Comparison of ENCODE assay signal across 8 mouse cellular contexts in genomic region chr10:79834769-79835398, GRCm38 (mm10). TPM values are rescaled to one million over a fixed set of nuclear protein-coding genes. Genes with fewer than 3 reads are reported as not detected.
DNase-seq lines count a peak whose midpoint lies in the region; ATAC-seq and TF ChIP-seq lines count a peak whose summit lies in the region.

No protein-coding gene starts in this region.

- H3K9ac ChIP-seq in heart, embryonic 14.5 days (ENCODE audit: low read length): no peak overlapping the region
- H3K9ac ChIP-seq in lung, embryonic 15.5 days: no peak overlapping the region

- H3K27ac ChIP-seq in heart, embryonic 14.5 days (replicated peaks in 1 of 2; ENCODE audit: control insufficient read depth in 1 of 2, insufficient read depth in 1 of 2, low read depth in 2 of 2, low read length in 2 of 2): no peak overlapping the region
- H3K27ac ChIP-seq in lung, embryonic 15.5 days: no peak overlapping the region
- H3K27ac ChIP-seq in olfactory bulb, adult 2 months (ENCODE audit: insufficient read depth, low read depth, low read length): no peak overlapping the region

- H3K4me1 ChIP-seq in heart, embryonic 14.5 days (ENCODE audit: control insufficient read depth in 2 of 2, insufficient read depth in 2 of 2, low read length in 2 of 2): peaks cover 0 to 7% of the 10 kb centered on the region in 2 experiments; a peak in 1 of 4 replicates
- peaks cover 4% of the 10 kb centered on the region for H3K4me1 ChIP-seq in lung, embryonic 15.5 days
- H3K4me1 ChIP-seq in olfactory bulb, adult 2 months (ENCODE audit: control insufficient read depth, insufficient read depth, low read length): peaks cover 2% of the 10 kb centered on the region; the same call in 1 of the 2 replicates

- TF ChIP-seq CTCF in olfactory bulb, adult 2 months (IDR thresholded peaks at IDR 0.05; ENCODE audit: insufficient read depth, low read depth, low read length): peak; percentile 92

- H3K4me2 ChIP-seq in heart, embryonic 14.5 days (ENCODE audit: low read length): peak overlapping the region; percentile 46
- no peak overlapping the region for H3K4me2 ChIP-seq in lung, embryonic 15.5 days

- no peaks in the 10 kb centered on the region for H3K9me3 ChIP-seq in heart, embryonic 14.5 days (ENCODE audit: control insufficient read depth, low read length)
- no peaks in the 10 kb centered on the region for H3K9me3 ChIP-seq in lung, embryonic 15.5 days

- DNase-seq in CD8-positive naive resting alpha-beta T cell, adult 2 months (ENCODE audit: low read depth in 2 of 2, low spot score in 2 of 2): peak; percentile 65 to 76
- DNase-seq in adrenal gland, adult 18-20 months (ENCODE audit: low spot score in 2 of 2): peak; percentile 82 to 85
- DNase-seq in embryo, embryonic 11 days: peak; percentile 85
- DNase-seq in kidney, postnatal 10 days: peak; percentile 90
- peak; percentile 79 for DNase-seq in urinary bladder, postnatal 14 days (ENCODE audit: low spot score)

- no peak overlapping the region for H3K4me3 ChIP-seq in heart, embryonic 14.5 days (ENCODE audit: control insufficient read depth in 1 of 2, insufficient read depth in 1 of 2, low read depth in 1 of 2, low read length in 2 of 2)
- no peak overlapping the region for H3K4me3 ChIP-seq in lung, embryonic 15.5 days
- H3K4me3 ChIP-seq in olfactory bulb, adult 2 months (ENCODE audit: insufficient read depth, low read depth, low read length): no peak overlapping the region

- 0 out of 2 replicates have a peak, but pooled peaks have one; percentile 16 for ATAC-seq in heart, embryonic 14.5 days (ENCODE audit: insufficient number of reproducible peaks, insufficient read depth, low FRiP score, low read depth)
- peak; percentile 66; the same call in 1 of the 2 replicates for ATAC-seq in lung, embryonic 15.5 days (ENCODE audit: borderline replicate concordance, extremely low read depth, low FRiP score, low TSS enrichment)

- no peak for TF ChIP-seq POLR2A in olfactory bulb, adult 2 months (IDR thresholded peaks at IDR 0.05; ENCODE audit: insufficient read depth, low read depth, low read length)

- WGBS in heart, embryonic 14.5 days: 12% methylated on average over 9 of the region's 9 CpGs
- WGBS in lung, embryonic 15.5 days: 20% methylated on average over 9 of the region's 9 CpGs
- 19% methylated on average over 9 of the region's 9 CpGs for WGBS in olfactory bulb, adult 2 months

- no peaks in the 10 kb centered on the region for H3K27me3 ChIP-seq in heart, embryonic 14.5 days (ENCODE audit: control insufficient read depth, insufficient read depth, low read length)
- H3K27me3 ChIP-seq in lung, embryonic 15.5 days: no peaks in the 10 kb centered on the region

- H3K36me3 ChIP-seq in heart, embryonic 14.5 days (ENCODE audit: control insufficient read depth, insufficient read depth, low read length): no peaks in the 10 kb centered on the region
- H3K36me3 ChIP-seq in lung, embryonic 15.5 days: no peaks in the 10 kb centered on the region

RNA-seq across cellular contexts. Expression of gene Misp, which starts 14.1 kb away (rescaled TPM):
- under 1 TPM; 0.60 to 0.74 TPM for total RNA-seq in adrenal gland, adult 18-20 months (2021)
- 0.61 and 1.5 TPM in 2 replicates for polyA plus RNA-seq in heart, embryonic 14.5 days (2014; fragmentation: Nextera tagmentation; extraction: Ambion mirVana)
- polyA plus RNA-seq in lung, embryonic 15.5 days (2015; fragmentation: Nextera tagmentation; extraction: Ambion mirVana): 7.7 and 10.2 TPM in 2 replicates
- polyA plus RNA-seq in olfactory bulb, adult 2 months (2012; ENCODE audit: insufficient read depth, insufficient read length, low replicate concordance, missing spikeins): not detected in 2 replicates

RNA-seq across cellular contexts. Expression of gene Ptbp1, which starts 19.3 kb away (rescaled TPM):
- 100 to 1,000 TPM; 301 to 357 TPM for total RNA-seq in adrenal gland, adult 18-20 months (2021)
- 62.7 and 78.9 TPM in 2 replicates for polyA plus RNA-seq in heart, embryonic 14.5 days (2014; fragmentation: Nextera tagmentation; extraction: Ambion mirVana)
- 367 and 368 TPM in 2 replicates for polyA plus RNA-seq in lung, embryonic 15.5 days (2015; fragmentation: Nextera tagmentation; extraction: Ambion mirVana)
- 555 TPM in 1 of 2 replicates, not detected in the other for polyA plus RNA-seq in olfactory bulb, adult 2 months (2012; ENCODE audit: insufficient read depth, insufficient read length, low replicate concordance, missing spikeins)

RNA-seq across cellular contexts. Expression of gene Prtn3, which starts 39.4 kb away (rescaled TPM):
- 1 to 10 TPM in 1 of 2 experiments, not detected in 1; 1.1 TPM for total RNA-seq in adrenal gland, adult 18-20 months (2021)
- polyA plus RNA-seq in heart, embryonic 14.5 days (2014; fragmentation: Nextera tagmentation; extraction: Ambion mirVana): 1.4 and 2.0 TPM in 2 replicates
- 3.7 and 3.8 TPM in 2 replicates for polyA plus RNA-seq in lung, embryonic 15.5 days (2015; fragmentation: Nextera tagmentation; extraction: Ambion mirVana)
- polyA plus RNA-seq in olfactory bulb, adult 2 months (2012; ENCODE audit: insufficient read depth, insufficient read length, low replicate concordance, missing spikeins): not detected in 2 replicates

RNA-seq across cellular contexts. Expression of gene Plppr3, which starts 39.5 kb away (rescaled TPM):
- 1 to 10 TPM; 1.4 to 2.8 TPM for total RNA-seq in adrenal gland, adult 18-20 months (2021)
- polyA plus RNA-seq in heart, embryonic 14.5 days (2014; fragmentation: Nextera tagmentation; extraction: Ambion mirVana): 6.9 and 9.4 TPM in 2 replicates
- polyA plus RNA-seq in lung, embryonic 15.5 days (2015; fragmentation: Nextera tagmentation; extraction: Ambion mirVana): 29.1 and 32.4 TPM in 2 replicates
- not detected in 2 replicates for polyA plus RNA-seq in olfactory bulb, adult 2 months (2012; ENCODE audit: insufficient read depth, insufficient read length, low replicate concordance, missing spikeins)

RNA-seq across cellular contexts. Expression of gene Palm, which starts 41.5 kb away (rescaled TPM):
- total RNA-seq in adrenal gland, adult 18-20 months (2021): 10 to 100 TPM; 59.4 to 62.2 TPM
- polyA plus RNA-seq in heart, embryonic 14.5 days (2014; fragmentation: Nextera tagmentation; extraction: Ambion mirVana): 58.3 and 68.1 TPM in 2 replicates
- polyA plus RNA-seq in lung, embryonic 15.5 days (2015; fragmentation: Nextera tagmentation; extraction: Ambion mirVana): 61.3 and 63.7 TPM in 2 replicates
- polyA plus RNA-seq in olfactory bulb, adult 2 months (2012; ENCODE audit: insufficient read depth, insufficient read length, low replicate concordance, missing spikeins): not detected in 2 replicates
